Mouse (Mus musculus) olfactory bulb, adult 2 months (tissue): ENCODE results near the gene Plxnc1. TPM values are rescaled to one million over a fixed set of nuclear protein-coding genes. Genes with fewer than 3 reads are reported as not detected.

Source experiments
- H3K27ac ChIP-seq: fragments of 200-500 bp; 2 replicates; pipeline ENCODE4 v1.5.1; 2012; ENCODE audit warnings: low read depth, low read length; ENCODE audit not compliant: insufficient read depth
- H3K4me1 ChIP-seq: fragments of 200-500 bp; 2 replicates; pipeline ENCODE4 v1.6.1; 2012; ENCODE audit warnings: low read length; ENCODE audit not compliant: control insufficient read depth, insufficient read depth
- H3K4me3 ChIP-seq: fragments of 200-500 bp; 2 replicates; pipeline ENCODE4 v1.5.1; 2012; ENCODE audit warnings: mild to moderate bottlenecking, low read depth, low read length, moderate library complexity; ENCODE audit not compliant: insufficient read depth
- CTCF ChIP-seq: fragments of 200-500 bp; IDR thresholded peaks from 2 replicates; pipeline ENCODE4 v1.5.1; 2012; ENCODE audit warnings: low read depth, mild to moderate bottlenecking, low read length, moderate library complexity; ENCODE audit not compliant: insufficient read depth
- POLR2A ChIP-seq: fragments of 200-500 bp; IDR thresholded peaks from 2 replicates; pipeline ENCODE4 v1.6.1; 2012; ENCODE audit warnings: mild to moderate bottlenecking, low read depth, low read length, moderate library complexity; ENCODE audit not compliant: insufficient read depth
- WGBS: fragments of 180-500 bp; shearing (Covaris S2); methylation state at CpG from one replicate; pipeline ENCODE4 v1.1.7; 2018; 5-methylcytosine and 5-hydroxymethylcytosine counted together
- polyA plus RNA-seq: library from polyadenylated mRNA; stranded (reverse); fragments of >200 nt; gene quantifications from 2 replicates; pipeline ENCODE4 v1.2.4, GENCODE M21; 2012; ENCODE audit warnings: low replicate concordance; ENCODE audit not compliant: missing spikeins, insufficient read depth, insufficient read length

Plxnc1 gene
- polyA plus RNA-seq, 1 experiment, result not detected

GRCm38 (mm10) chr10:94864199-94864928 lies 80.3 kb downstream of the Plxnc1 start:
- 91% methylated on average over 9 of the region's 9 CpGs for WGBS
- H3K27ac ChIP-seq, result no peak overlapping the region
- TF ChIP-seq CTCF, result no peak
- TF ChIP-seq POLR2A, result no peak
- no peaks in the 10 kb centered on the region for H3K4me1 ChIP-seq
- no peak overlapping the region for H3K4me3 ChIP-seq

- TF ChIP-seq POLR2A, result no peak
- TF ChIP-seq CTCF, result no peak
- 83% methylated on average over 9 of the region's 9 CpGs for WGBS
- Histone ChIP-seq H3K4me1 (no peaks in the 10 kb centered on the region), H3K4me3 (no peak overlapping the region), H3K27ac (no peak overlapping the region)
Observed at GRCm38 (mm10) chr10:94863251-94863650, 81.4 kb downstream of the Plxnc1 start.

- TF ChIP-seq CTCF (no peak), POLR2A (no peak)
- Histone ChIP-seq H3K4me3 (no peak overlapping the region), H3K27ac (no peak overlapping the region), H3K4me1 (no peaks in the 10 kb centered on the region)
- 99% methylated on average over 4 of the region's 4 CpGs for WGBS
Observed at GRCm38 (mm10) chr10:94860870-94861269, 83.8 kb downstream of the Plxnc1 start.

- Histone ChIP-seq H3K4me3 (no peak overlapping the region), H3K4me1 (no peaks in the 10 kb centered on the region), H3K27ac (no peak overlapping the region)
- WGBS, result 93% methylated on average over 6 of the region's 6 CpGs
- no peak for TF ChIP-seq CTCF
- no peak for TF ChIP-seq POLR2A
Observed at GRCm38 (mm10) chr10:94858277-94859033, 86.2 kb downstream of the Plxnc1 start.

GRCm38 (mm10) chr10:94850565-94850964 lies 94.1 kb downstream of the Plxnc1 start:
- no peaks in the 10 kb centered on the region for H3K4me1 ChIP-seq
- no peak overlapping the region for H3K4me3 ChIP-seq
- TF ChIP-seq POLR2A (no peak), CTCF (no peak)
- H3K27ac ChIP-seq, result no peak overlapping the region
- 74% methylated on average over 4 of the region's 4 CpGs for WGBS

GRCm38 (mm10) chr10:94849930-94850329 lies 94.7 kb downstream of the Plxnc1 start:
- TF ChIP-seq POLR2A (no peak), CTCF (no peak)
- no peaks in the 10 kb centered on the region for H3K4me1 ChIP-seq
- 95% methylated on average over 9 of the region's 9 CpGs for WGBS

GRCm38 (mm10) chr10:94849360-94849759 lies 95.3 kb downstream of the Plxnc1 start:
- Histone ChIP-seq H3K4me3 (no peak overlapping the region), H3K4me1 (no peaks in the 10 kb centered on the region), H3K27ac (no peak overlapping the region)
- TF ChIP-seq POLR2A (no peak), CTCF (no peak)
- WGBS, result 93% methylated on average over 4 of the region's 4 CpGs

More at GRCm38 (mm10) chr10:94849930-94850329, 94.7 kb downstream of the Plxnc1 start:
- no peak overlapping the region for H3K4me3 ChIP-seq
- H3K27ac ChIP-seq, result no peak overlapping the region

- 96% methylated on average over 6 of the region's 6 CpGs for WGBS
- TF ChIP-seq POLR2A (no peak), CTCF (no peak)
- no peaks in the 10 kb centered on the region for H3K4me1 ChIP-seq
- H3K27ac ChIP-seq, result no peak overlapping the region
- H3K4me3 ChIP-seq, result no peak overlapping the region
Observed at GRCm38 (mm10) chr10:94848344-94848743, 96.3 kb downstream of the Plxnc1 start.

- 85% methylated on average over 8 of the region's 8 CpGs for WGBS
- H3K4me3 ChIP-seq, result no peak overlapping the region
- TF ChIP-seq POLR2A, result no peak
- no peak for TF ChIP-seq CTCF
- H3K27ac ChIP-seq, result no peak overlapping the region
- no peaks in the 10 kb centered on the region for H3K4me1 ChIP-seq
Observed at GRCm38 (mm10) chr10:94846501-94847105, 98.0 kb downstream of the Plxnc1 start.
